Mouse (Mus musculus) kidney, adult 2 months (tissue): Measurements from ENCODE around the gene Trdn. TPM values are rescaled to one million over a fixed set of nuclear protein-coding genes. Genes with fewer than 3 reads are reported as not detected.

ENCODE experiments used
- DNase-seq: peaks from one replicate; pipeline ENCODE4 v3.0.0; 2021
- H3K27ac ChIP-seq: fragments of 200-500 bp; 2 replicates; pipeline ENCODE4 v1.5.1; 2012; ENCODE audit warnings: low read depth, low read length, control low read depth, inconsistent platforms; ENCODE audit not compliant: insufficient read depth
- H3K27me3 ChIP-seq: fragments of 200-500 bp; replicated peaks from 2 replicates; pipeline ENCODE4 v1.6.1; 2012; ENCODE audit warnings: mild to moderate bottlenecking, moderate library complexity, low read length, inconsistent platforms; ENCODE audit not compliant: control insufficient read depth, insufficient read depth
- H3K36me3 ChIP-seq: fragments of 200-500 bp; 2 replicates; pipeline ENCODE4 v1.6.1; 2012; ENCODE audit warnings: mild to moderate bottlenecking, moderate library complexity, low read length, inconsistent platforms; ENCODE audit not compliant: control insufficient read depth, insufficient read depth
- H3K4me1 ChIP-seq: fragments of 200-500 bp; 2 replicates; pipeline ENCODE4 v1.6.1; 2011; ENCODE audit warnings: low read length; ENCODE audit not compliant: control insufficient read depth, insufficient read depth
- H3K4me3 ChIP-seq: fragments of 200-500 bp; 2 replicates; pipeline ENCODE4 v1.5.1; 2011; ENCODE audit warnings: mild to moderate bottlenecking, low read depth, low read length, control low read depth; ENCODE audit not compliant: insufficient read depth
- CTCF ChIP-seq: fragments of 200-500 bp; conservative IDR thresholded peaks from 2 replicates; pipeline ENCODE4 v1.5.1; 2011; ENCODE audit warnings: low read depth, mild to moderate bottlenecking, control low read depth, low read length, moderate library complexity, mixed read lengths; ENCODE audit not compliant: insufficient read depth, insufficient read length
- POLR2A ChIP-seq: fragments of 200-500 bp; IDR thresholded peaks from one replicate; pipeline ENCODE4 v1.6.1; 2011; ENCODE audit warnings: low read depth, low read length, control low read depth
- WGBS: fragments of 180-500 bp; shearing (Covaris S2); methylation state at CpG from one replicate; pipeline ENCODE4 v1.1.7; 2018; 5-methylcytosine and 5-hydroxymethylcytosine counted together
- polyA plus RNA-seq: library from polyadenylated mRNA; depleted of rRNA; stranded (reverse); fragments of >200 nt; gene quantifications from 2 replicates; pipeline ENCODE4 v1.2.3, GENCODE M21; 2012; rRNA removed

Trdn gene
- 0.01 and 0.77 TPM in 2 replicates for polyA plus RNA-seq

DNA sequence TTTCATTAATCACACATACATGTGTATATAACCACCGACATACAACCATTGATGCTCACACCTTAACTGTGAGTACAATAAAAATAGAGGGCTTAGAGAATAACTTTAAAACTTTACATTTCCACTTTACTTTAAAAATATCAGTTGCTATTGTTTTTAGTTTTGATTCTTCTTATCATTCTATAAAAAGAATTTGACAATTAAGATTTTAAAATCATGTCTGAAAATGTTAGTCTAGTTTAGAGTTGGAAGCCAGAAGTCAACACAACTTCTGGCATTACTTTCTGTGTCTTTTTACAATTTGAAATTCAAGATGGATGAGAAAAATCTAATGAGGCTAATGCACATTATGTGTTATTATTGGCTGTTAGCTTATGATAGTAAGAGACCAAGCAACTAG, at the start of gene Trdn:
Gene Trdn (plus strand): TSS at position 301 of the 400 bp plus-strand sequence.
- WGBS: 79% methylated on average over 1 of the region's 1 CpGs
- H3K4me1 ChIP-seq: no peaks in the 10 kb centered on the region
- no peaks in the 10 kb centered on the region for H3K36me3 ChIP-seq
- no peak within 1 kb of the TSS for H3K27ac ChIP-seq
- no peaks in the 10 kb centered on the region for H3K27me3 ChIP-seq
- TF ChIP-seq CTCF (no peak), POLR2A (no peak)
- no peak within 1 kb of the TSS for H3K4me3 ChIP-seq
- DNase-seq: no peak

DNA sequence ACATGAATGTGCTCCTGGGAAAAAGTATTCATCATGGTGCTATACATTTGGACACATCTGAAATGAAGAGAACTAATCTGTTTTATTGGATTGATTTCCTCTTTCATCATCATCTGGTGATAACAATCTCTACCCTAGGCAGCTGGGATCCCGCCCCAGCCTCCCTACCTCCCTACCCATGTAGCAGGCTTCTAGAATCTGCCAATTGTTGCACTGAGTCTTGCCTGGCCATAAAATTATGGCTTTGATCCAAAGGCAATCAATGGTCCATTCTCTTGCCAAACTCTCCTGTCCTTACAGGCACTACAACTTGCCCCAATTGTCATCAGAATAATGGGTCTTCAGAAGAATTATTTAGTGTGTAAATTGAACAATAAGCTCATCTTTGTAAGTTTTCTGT, 19.6 kb upstream of the Trdn start:
- no peak for DNase-seq
- H3K4me1 ChIP-seq: no peaks in the 10 kb centered on the region
- no peaks in the 10 kb centered on the region for H3K36me3 ChIP-seq
- H3K27me3 ChIP-seq: no peaks in the 10 kb centered on the region
- H3K27ac ChIP-seq: no peak overlapping the region
- no peak for TF ChIP-seq CTCF
- no peak for TF ChIP-seq POLR2A
- WGBS: 76% methylated on average over 1 of the region's 1 CpGs
- H3K4me3 ChIP-seq: no peak overlapping the region

DNA sequence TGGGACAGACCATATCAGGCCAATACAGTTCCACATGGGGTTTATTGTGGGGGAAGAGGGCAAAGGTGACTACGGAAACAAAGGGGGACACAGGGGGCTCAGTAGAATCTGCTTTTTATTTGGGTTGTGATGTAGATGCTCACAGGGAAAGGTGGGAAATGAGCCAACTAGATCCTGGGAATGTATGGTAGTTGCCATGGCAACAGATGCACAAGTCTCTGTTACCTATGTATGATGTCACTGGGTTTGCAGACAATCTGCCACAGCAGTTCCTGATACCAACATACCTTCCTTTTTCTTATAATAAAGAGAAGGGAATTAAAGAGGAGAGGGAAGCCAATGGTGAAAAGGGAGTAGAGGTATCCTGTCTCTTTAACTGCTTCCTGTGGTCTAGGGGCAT, 14.8 kb upstream of the Trdn start:
- 81% methylated on average over 1 of the region's 1 CpGs for WGBS
- no peaks in the 10 kb centered on the region for H3K27me3 ChIP-seq
- H3K4me1 ChIP-seq: no peaks in the 10 kb centered on the region

GRCm38 (mm10) chr10:33073126-33073525, 7.2 kb upstream of the Trdn start:
- Histone ChIP-seq H3K4me1 (no peaks in the 10 kb centered on the region), H3K27ac (no peak overlapping the region), H3K4me3 (no peak overlapping the region), H3K27me3 (no peaks in the 10 kb centered on the region), H3K36me3 (no peaks in the 10 kb centered on the region)
- no peak for TF ChIP-seq POLR2A
- no peak for DNase-seq
- 52% methylated on average over 3 of the region's 3 CpGs for WGBS

More for the DNA sequence above, 14.8 kb upstream of the Trdn start:
- no peak for DNase-seq
- H3K4me3 ChIP-seq: no peak overlapping the region
- TF ChIP-seq CTCF: no peak
- no peak for TF ChIP-seq POLR2A
- no peak overlapping the region for H3K27ac ChIP-seq
- H3K36me3 ChIP-seq: no peaks in the 10 kb centered on the region

DNA sequence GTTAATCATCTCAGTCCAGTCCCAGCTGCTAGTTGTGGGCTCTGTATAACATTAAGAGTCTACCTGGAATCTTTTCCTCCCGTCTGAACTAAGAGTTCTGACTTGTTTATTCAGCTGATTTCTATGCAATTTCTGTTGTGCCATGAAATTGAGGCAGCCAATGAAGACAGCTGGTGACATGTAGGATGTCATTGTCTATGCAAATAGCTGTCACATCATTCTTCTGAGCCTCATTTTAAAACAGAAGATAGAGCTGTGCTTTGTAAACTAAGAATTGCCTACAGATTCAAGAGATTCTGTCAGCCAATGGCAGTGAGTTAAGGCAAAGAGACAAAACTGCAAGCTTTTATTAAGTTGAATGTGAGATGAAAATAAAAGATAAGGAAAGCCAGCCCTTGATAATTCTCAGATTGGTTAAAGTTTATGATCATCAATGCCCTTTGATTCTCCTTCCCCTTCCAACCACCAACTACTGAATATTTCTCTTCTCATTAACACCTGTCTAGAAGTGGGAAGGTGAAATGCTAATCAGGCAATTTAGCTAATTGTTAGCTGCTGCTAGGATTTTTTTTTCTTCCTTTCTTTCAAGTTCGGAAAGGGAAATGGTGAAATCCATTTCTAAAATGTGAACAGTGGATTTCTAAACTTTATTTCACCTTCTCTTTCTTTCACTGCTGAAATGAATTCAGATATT, 1.9 kb downstream of the Trdn start:
- 49% methylated on average over 2 of the region's 2 CpGs for WGBS
- Histone ChIP-seq H3K27ac (no peak overlapping the region), H3K27me3 (no peaks in the 10 kb centered on the region), H3K4me3 (no peak overlapping the region), H3K36me3 (no peaks in the 10 kb centered on the region), H3K4me1 (no peaks in the 10 kb centered on the region)
- no peak for DNase-seq
- TF ChIP-seq POLR2A: no peak
- TF ChIP-seq CTCF: no peak

DNA sequence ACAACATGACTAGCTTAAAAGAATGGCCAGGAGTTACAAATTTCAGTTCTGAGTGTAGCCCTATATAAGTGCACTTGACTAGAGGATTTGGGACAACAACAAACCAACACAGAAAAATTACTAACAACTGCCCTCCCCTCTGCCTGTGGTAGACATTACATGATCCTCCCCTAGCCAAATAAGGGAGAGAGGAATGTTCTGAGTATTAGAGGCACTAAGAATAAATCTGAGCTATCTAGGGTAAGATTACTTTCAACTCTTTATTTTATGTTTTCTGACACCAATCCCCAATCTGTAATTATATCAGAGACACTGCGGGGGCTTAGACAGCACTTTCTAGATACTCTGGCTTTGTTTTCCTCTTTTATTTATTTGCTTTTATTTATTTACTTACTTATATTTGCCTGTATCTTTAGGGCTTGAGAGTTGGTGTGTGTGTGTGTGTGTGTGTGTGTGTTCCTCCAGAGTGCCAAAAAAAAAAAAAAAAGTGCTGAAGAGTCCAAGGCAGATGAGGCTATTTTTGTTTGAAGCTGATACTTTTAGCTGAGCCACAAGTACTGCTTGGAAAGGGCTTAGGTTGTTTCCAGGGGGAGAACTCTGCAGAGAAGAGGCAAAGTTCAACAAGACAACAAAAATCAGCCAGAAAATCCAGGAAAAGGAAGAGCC, 2.7 kb downstream of the Trdn start:
- Histone ChIP-seq H3K27me3 (no peaks in the 10 kb centered on the region), H3K27ac (no peak overlapping the region), H3K4me1 (no peaks in the 10 kb centered on the region), H3K36me3 (no peaks in the 10 kb centered on the region), H3K4me3 (no peak overlapping the region)
- DNase-seq: no peak
- no peak for TF ChIP-seq CTCF
- TF ChIP-seq POLR2A: no peak
- WGBS: 80% methylated on average over 1 of the region's 1 CpGs

GRCm38 (mm10) chr10:33083627-33084158, 3.3 kb downstream of the Trdn start:
- DNase-seq: no peak
- Histone ChIP-seq H3K4me3 (no peak overlapping the region), H3K27ac (no peak overlapping the region), H3K4me1 (no peaks in the 10 kb centered on the region), H3K36me3 (no peaks in the 10 kb centered on the region), H3K27me3 (no peaks in the 10 kb centered on the region)
- no peak for TF ChIP-seq CTCF
- TF ChIP-seq POLR2A: no peak
- WGBS: 65% methylated on average over 5 of the region's 5 CpGs
